In genomic region chr14:36866966-36867700, GRCm38 (mm10) we compare ENCODE assay signal across 10 mouse cellular contexts.
A peak's percentile ranks its signal among the peaks of the same experiment; 100 is the strongest.
DNase-seq lines count a peak whose midpoint lies in the region; ATAC-seq and TF ChIP-seq lines count a peak whose summit lies in the region.
"Had no signal": no experiment of that assay in that cellular context is flagged by ENCODE, and none has a peak within 500 bp of the region (broad histone marks: within the 10 kb centered on the region; RNA-seq: fewer than 3 reads in every experiment).

No protein-coding gene starts in this region.

- H3K27me3 ChIP-seq in liver, adult 2 months (ENCODE audit: control insufficient read depth, insufficient read depth, low read length), result no peaks in the 10 kb centered on the region
- no peaks in the 10 kb centered on the region for H3K27me3 ChIP-seq in liver, embryonic 11.5 days (replicated peaks; ENCODE audit: control insufficient read depth, insufficient read depth, low read length)
- no peaks in the 10 kb centered on the region for H3K27me3 ChIP-seq in hindbrain, postnatal 0 days (ENCODE audit: insufficient read depth, low read length)
- H3K27me3 ChIP-seq: embryonic facial prominence, embryonic 15.5 days; midbrain, embryonic 12.5 days had no signal

- TF ChIP-seq POLR2A in liver, adult 2 months (IDR thresholded peaks at IDR 0.05; ENCODE audit: extremely low read depth, insufficient read depth, low read length), result no peak

- no peaks in the 10 kb centered on the region for H3K79me2 ChIP-seq in liver, adult 2 months (ENCODE audit: control insufficient read depth, insufficient read depth, low read length)

- peak; percentile 52 for TF ChIP-seq CTCF in liver, adult 2 months (IDR thresholded peaks at IDR 0.05; ENCODE audit: low read depth, low read length)
- TF ChIP-seq CTCF in hindbrain, postnatal 0 days (IDR thresholded peaks at IDR 0.05; ENCODE audit: low read depth), result peak; percentile 84

- H3K4me2 ChIP-seq in liver, embryonic 11.5 days, result no peak overlapping the region
- H3K4me2 ChIP-seq in hindbrain, postnatal 0 days (ENCODE audit: low read depth, low read length), result no peak overlapping the region
- H3K4me2 ChIP-seq: embryonic facial prominence, embryonic 15.5 days; midbrain, embryonic 12.5 days had no signal

- H3K9ac ChIP-seq in liver, adult 2 months (ENCODE audit: low read depth, low read length), result no peak overlapping the region
- H3K9ac ChIP-seq in liver, embryonic 11.5 days (ENCODE audit: low read depth, low read length), result no peak overlapping the region
- no peak overlapping the region for H3K9ac ChIP-seq in hindbrain, postnatal 0 days (replicated peaks; ENCODE audit: low read length)
- H3K9ac ChIP-seq: embryonic facial prominence, embryonic 15.5 days; midbrain, embryonic 12.5 days had no signal

- H3K27ac ChIP-seq in liver, adult 2 months (replicated peaks; ENCODE audit: insufficient read depth, low read depth, low read length), result no peak overlapping the region
- H3K27ac ChIP-seq in liver, embryonic 11.5 days (ENCODE audit: low read depth, low read length), result no peak overlapping the region
- H3K27ac ChIP-seq in hindbrain, postnatal 0 days, result no peak overlapping the region
- H3K27ac ChIP-seq: embryonic facial prominence, embryonic 15.5 days; midbrain, embryonic 12.5 days had no signal

- no peaks in the 10 kb centered on the region for H3K9me3 ChIP-seq in liver, embryonic 11.5 days (ENCODE audit: control insufficient read depth, low read length)
- H3K9me3 ChIP-seq in hindbrain, postnatal 0 days (ENCODE audit: low read length), result no peaks in the 10 kb centered on the region
- H3K9me3 ChIP-seq: embryonic facial prominence, embryonic 15.5 days; midbrain, embryonic 12.5 days had no signal

- intact Hi-C loops in left cerebral cortex, postnatal 10 days (cut with DNase I), result loop anchor here (1.0 to 5.0 kb wide), 4 partner anchors 70 to 260 kb away; no protein-coding TSS in a partner anchor

- H3K4me3 ChIP-seq in liver, adult 2 months (ENCODE audit: insufficient read depth, low read depth, low read length), result no peak overlapping the region
- no peak overlapping the region for H3K4me3 ChIP-seq in liver, embryonic 11.5 days (ENCODE audit: low read depth, low read length)
- H3K4me3 ChIP-seq in hindbrain, postnatal 0 days (ENCODE audit: low read length), result no peak overlapping the region
- H3K4me3 ChIP-seq: embryonic facial prominence, embryonic 15.5 days; midbrain, embryonic 12.5 days had no signal

- H3K36me3 ChIP-seq in liver, adult 2 months (ENCODE audit: control insufficient read depth, insufficient read depth, low read length), result no peaks in the 10 kb centered on the region
- H3K36me3 ChIP-seq in liver, embryonic 11.5 days (ENCODE audit: control insufficient read depth, insufficient read depth, low read length), result no peaks in the 10 kb centered on the region
- no peaks in the 10 kb centered on the region for H3K36me3 ChIP-seq in hindbrain, postnatal 0 days (ENCODE audit: insufficient read depth, low read length)
- H3K36me3 ChIP-seq: embryonic facial prominence, embryonic 15.5 days; midbrain, embryonic 12.5 days had no signal

- DNase-seq in liver, adult 2 months (ENCODE audit: extremely low read depth, low read depth, low spot score), result peak; percentile 79
- DNase-seq in liver, embryonic 11.5 days (ENCODE audit: low spot score), result no peak
- DNase-seq in adrenal gland, adult 18-20 months (ENCODE audit: low spot score in 2 of 2), result peak; percentile 61 to 68
- DNase-seq in embryo, embryonic 10.5 days (ENCODE audit: low spot score), result peak; percentile 90
- DNase-seq in hindbrain, postnatal 0 days (ENCODE audit: low spot score), result peak; percentile 93
- DNase-seq in left cerebral cortex, postnatal 10 days (ENCODE audit: extremely low spot score in 1 of 2, low spot score in 2 of 2), result peak; percentile 64 to 70
- peak; percentile 89 for DNase-seq in naive thymus-derived CD4-positive, alpha-beta T cell, adult 2 months (ENCODE audit: low read depth)
- peak; percentile 75 for DNase-seq in thymus, postnatal 4 days

- 9% methylated on average over 6 of the region's 6 CpGs for WGBS in liver, adult 2 months
- WGBS in liver, embryonic 11.5 days, result 17% methylated on average over 6 of the region's 6 CpGs
- WGBS in hindbrain, postnatal 0 days, result 19% methylated on average over 6 of the region's 6 CpGs

- H3K4me1 ChIP-seq in liver, adult 2 months (ENCODE audit: control insufficient read depth, insufficient read depth, low read length), result peaks cover 4% of the 10 kb centered on the region; the same call in 1 of the 2 replicates
- H3K4me1 ChIP-seq in liver, embryonic 11.5 days (replicated peaks; ENCODE audit: control insufficient read depth, insufficient read depth, low read length), result no peaks in the 10 kb centered on the region
- 0 out of 2 replicates have a peak, but pooled peaks cover 9% of the 10 kb centered on the region for H3K4me1 ChIP-seq in hindbrain, postnatal 0 days (ENCODE audit: insufficient read depth, low read length)
- H3K4me1 ChIP-seq: embryonic facial prominence, embryonic 15.5 days; midbrain, embryonic 12.5 days had no signal

- no peak for ATAC-seq in liver, embryonic 11.5 days (replicated peaks; ENCODE audit: low FRiP score)
- no peak for ATAC-seq in hindbrain, postnatal 0 days
